Mouse (Mus musculus) stomach, embryonic 14.5 days (tissue): ENCODE data around the gene Rps6kl1. TPM values are rescaled to one million over a fixed set of nuclear protein-coding genes. Genes with fewer than 3 reads are reported as not detected.

Experiments
- ATAC-seq: fragments of 200-750 bp; cut with Nextera tagmentation; 2 replicates; pipeline ENCODE4 v1.8.0; 2017; ENCODE audit warnings: low read depth, moderate TSS enrichment; ENCODE audit not compliant: insufficient number of reproducible peaks, insufficient read depth, low FRiP score
- H3K27ac ChIP-seq: fragments of 300-500 bp; sonication (generic); 2 replicates; pipeline ENCODE4 v1.5.1; 2014; ENCODE audit warnings: mild to moderate bottlenecking, low read length, moderate library complexity, mixed read lengths
- H3K27me3 ChIP-seq: fragments of 300-500 bp; sonication (generic); 2 replicates; pipeline ENCODE4 v1.6.1; 2014; ENCODE audit warnings: low read length, control low read depth, mixed read lengths; ENCODE audit not compliant: control insufficient read depth, insufficient read depth
- H3K36me3 ChIP-seq: fragments of 300-500 bp; sonication (generic); 2 replicates; pipeline ENCODE4 v1.6.1; 2014; ENCODE audit warnings: mild to moderate bottlenecking, control low read depth, low read length, moderate library complexity, mixed read lengths; ENCODE audit not compliant: control insufficient read depth, insufficient read depth
- H3K4me1 ChIP-seq: fragments of 300-500 bp; sonication (generic); 2 replicates; pipeline ENCODE4 v1.6.1; 2014; ENCODE audit warnings: low read length, control low read depth, mixed read lengths; ENCODE audit not compliant: control insufficient read depth, insufficient read depth
- H3K4me2 ChIP-seq: fragments of 300-500 bp; sonication (generic); replicated peaks from 2 replicates; pipeline ENCODE4 v1.6.1; 2014; ENCODE audit warnings: low read depth, low read length, control low read depth
- H3K4me3 ChIP-seq: fragments of 300-500 bp; sonication (generic); 2 replicates; pipeline ENCODE4 v1.5.1; 2014; ENCODE audit warnings: low read depth, low read length, control low read depth
- H3K9ac ChIP-seq: fragments of 300-500 bp; sonication (generic); replicated peaks from 2 replicates; pipeline ENCODE4 v1.6.1; 2014; ENCODE audit warnings: low read depth, mild to moderate bottlenecking, control low read depth, low read length, moderate library complexity, mixed read lengths
- H3K9me3 ChIP-seq: fragments of 300-500 bp; sonication (generic); 2 replicates; pipeline ENCODE4 v1.6.1; 2016; ENCODE audit warnings: low read depth, low read length, control low read depth; ENCODE audit not compliant: control insufficient read depth
- WGBS: fragments of 180-500 bp; shearing (Covaris S2); extraction: QIAGEN DNeasy Blood & Tissue Kit; methylation state at CpG from one replicate; pipeline ENCODE4 v1.1.7; 2014; 5-methylcytosine and 5-hydroxymethylcytosine counted together
- polyA plus RNA-seq: library from polyadenylated mRNA; unstranded; fragments of >200 nt; fragmentation: Nextera tagmentation; extraction: Ambion mirVana; gene quantifications from 2 replicates; pipeline ENCODE4 v1.2.1, GENCODE M21; 2014

Gene Rps6kl1
- polyA plus RNA-seq, 1 experiment from 2014 or later = 1.8 TPM

DNA sequence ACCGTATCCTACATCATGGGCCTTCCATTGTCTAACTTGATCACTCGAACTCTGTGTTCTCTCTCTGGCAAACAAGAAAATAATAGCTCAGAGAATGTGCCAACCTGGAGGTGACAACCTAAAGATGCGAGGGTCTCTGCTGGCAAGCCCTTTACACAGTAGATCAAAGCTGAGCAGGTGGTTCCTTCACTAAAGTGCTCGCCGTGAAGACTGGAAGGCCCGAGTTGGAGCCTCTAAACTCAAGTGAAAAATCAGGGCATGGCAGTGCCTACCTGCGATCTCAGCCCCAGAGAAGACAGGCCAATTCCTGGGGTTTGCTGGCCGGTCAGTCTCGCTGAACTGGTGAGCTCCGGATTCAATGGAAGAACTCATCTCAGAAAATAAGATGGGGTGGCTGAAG lies 42.1 kb upstream of the Rps6kl1 start:
- no peak overlapping the region for H3K4me3 ChIP-seq
- no peaks in the 10 kb centered on the region for H3K36me3 ChIP-seq
- no peak overlapping the region for H3K4me2 ChIP-seq
- no peaks in the 10 kb centered on the region for H3K9me3 ChIP-seq
- no peak for ATAC-seq
- no peak overlapping the region for H3K27ac ChIP-seq
- peaks cover 37% of the 10 kb centered on the region; the same call in 1 of the 2 replicates for H3K4me1 ChIP-seq
- WGBS = 82% methylated on average over 10 of the region's 10 CpGs
- H3K27me3 ChIP-seq = no peaks in the 10 kb centered on the region
- H3K9ac ChIP-seq = no peak overlapping the region

GRCm38 (mm10) chr12:85192461-85193108 lies 41.5 kb upstream of the Rps6kl1 start:
- Histone ChIP-seq H3K36me3 (no peaks in the 10 kb centered on the region), H3K27me3 (no peaks in the 10 kb centered on the region), H3K9me3 (no peaks in the 10 kb centered on the region), H3K4me2 (no peak overlapping the region), H3K4me1 (peaks cover 31% of the 10 kb centered on the region; the same call in 1 of the 2 replicates), H3K9ac (no peak overlapping the region), H3K27ac (no peak overlapping the region), H3K4me3 (no peak overlapping the region)
- ATAC-seq = peak; percentile 54
- WGBS = 26% methylated on average over 19 of the region's 19 CpGs

DNA sequence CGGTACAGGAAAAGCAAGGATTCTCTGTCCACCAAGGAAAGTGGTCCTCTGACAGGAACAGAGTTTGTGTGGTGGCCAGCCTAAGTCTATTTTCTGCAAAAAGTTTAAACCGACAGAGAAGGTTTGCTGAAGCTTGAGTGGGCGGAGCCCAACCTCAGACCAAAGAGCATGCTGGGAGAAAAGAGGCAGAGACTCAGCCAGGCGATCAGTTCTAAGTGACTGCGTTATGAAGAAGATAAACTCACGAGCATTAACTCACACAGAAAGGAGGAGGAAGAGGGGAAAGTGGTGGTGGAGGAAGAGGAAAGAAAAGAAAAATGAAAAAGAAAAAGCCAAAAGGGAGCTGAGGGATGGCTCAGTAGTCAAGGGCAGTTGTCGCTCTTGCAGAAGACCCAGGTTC lies 39.2 kb upstream of the Rps6kl1 start:
- H3K27ac ChIP-seq = no peak overlapping the region
- H3K36me3 ChIP-seq = no peaks in the 10 kb centered on the region
- H3K4me3 ChIP-seq = no peak overlapping the region
- 73% methylated on average over 7 of the region's 7 CpGs for WGBS
- H3K9ac ChIP-seq = no peak overlapping the region
- no peaks in the 10 kb centered on the region for H3K27me3 ChIP-seq
- H3K4me1 ChIP-seq = peaks cover 34% of the 10 kb centered on the region; the same call in 1 of the 2 replicates
- no peak overlapping the region for H3K4me2 ChIP-seq
- ATAC-seq = no peak
- no peaks in the 10 kb centered on the region for H3K9me3 ChIP-seq

DNA sequence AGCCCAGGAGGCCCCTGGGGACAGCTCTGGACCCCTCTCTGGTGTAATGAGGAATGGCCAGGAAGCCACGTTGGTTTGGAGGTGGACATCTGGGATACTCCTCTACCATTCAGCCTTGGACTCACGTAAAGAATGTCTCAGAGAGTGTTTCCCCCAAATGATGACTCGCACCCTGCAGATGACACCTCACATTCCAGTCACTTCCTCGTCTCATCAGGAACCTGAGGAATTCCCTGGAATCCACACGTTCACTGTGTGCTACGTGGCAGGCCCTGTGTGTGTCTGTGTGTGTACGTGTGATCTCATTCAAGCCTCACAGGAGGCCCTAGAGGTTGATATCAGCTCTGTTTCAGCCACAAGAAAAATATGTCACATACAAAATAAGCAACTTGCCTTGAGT lies 35.3 kb upstream of the Rps6kl1 start:
- no peaks in the 10 kb centered on the region for H3K36me3 ChIP-seq
- no peak overlapping the region for H3K9ac ChIP-seq
- no peak overlapping the region; the same call in 1 of the 2 replicates for H3K27ac ChIP-seq
- H3K4me1 ChIP-seq = peaks cover 19% of the 10 kb centered on the region; the same call in 1 of the 2 replicates
- H3K9me3 ChIP-seq = no peaks in the 10 kb centered on the region
- H3K4me3 ChIP-seq = no peak overlapping the region
- ATAC-seq = no peak
- no peaks in the 10 kb centered on the region for H3K27me3 ChIP-seq
- no peak overlapping the region for H3K4me2 ChIP-seq
- 60% methylated on average over 7 of the region's 7 CpGs for WGBS

DNA sequence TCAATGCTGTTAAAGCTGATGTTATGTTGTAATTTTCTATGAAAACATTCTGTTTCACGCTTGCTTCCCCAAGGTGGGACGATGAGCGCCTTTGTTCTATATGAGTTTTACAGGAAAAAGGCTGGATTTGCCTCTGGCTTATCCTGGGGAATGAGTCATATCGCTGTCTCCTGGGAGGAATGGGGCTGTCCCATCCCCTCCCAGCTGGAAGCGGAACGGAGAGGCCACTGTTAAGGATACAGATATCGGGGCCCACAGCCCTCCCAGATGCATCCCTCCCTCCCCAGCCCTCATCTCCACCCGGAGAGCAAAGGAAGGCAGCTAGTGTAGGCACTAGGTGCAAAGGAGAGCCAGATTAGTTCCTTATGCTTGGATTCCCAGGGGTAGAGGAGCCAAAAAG lies 34.7 kb upstream of the Rps6kl1 start:
- no peak overlapping the region; the same call in 1 of the 2 replicates for H3K27ac ChIP-seq
- WGBS = 39% methylated on average over 8 of the region's 8 CpGs
- no peaks in the 10 kb centered on the region for H3K27me3 ChIP-seq
- H3K9me3 ChIP-seq = no peaks in the 10 kb centered on the region
- H3K4me3 ChIP-seq = no peak overlapping the region
- no peak overlapping the region for H3K9ac ChIP-seq
- no peak for ATAC-seq
- H3K36me3 ChIP-seq = no peaks in the 10 kb centered on the region
- peaks cover 19% of the 10 kb centered on the region; the same call in 1 of the 2 replicates for H3K4me1 ChIP-seq
- no peak overlapping the region for H3K4me2 ChIP-seq

GRCm38 (mm10) chr12:85184118-85184517 lies 33.1 kb upstream of the Rps6kl1 start:
- no peaks in the 10 kb centered on the region for H3K36me3 ChIP-seq
- no peak overlapping the region for H3K9ac ChIP-seq
- ATAC-seq = no peak
- 61% methylated on average over 5 of the region's 5 CpGs for WGBS
- no peak overlapping the region for H3K4me2 ChIP-seq
- no peaks in the 10 kb centered on the region for H3K27me3 ChIP-seq
- peaks cover 19% of the 10 kb centered on the region; the same call in 1 of the 2 replicates for H3K4me1 ChIP-seq
- no peak overlapping the region for H3K4me3 ChIP-seq
- H3K9me3 ChIP-seq = no peaks in the 10 kb centered on the region
- no peak overlapping the region for H3K27ac ChIP-seq

GRCm38 (mm10) chr12:85182898-85183297 lies 31.8 kb upstream of the Rps6kl1 start:
- no peak for ATAC-seq
- H3K4me2 ChIP-seq = no peak overlapping the region
- WGBS = 74% methylated on average over 5 of the region's 5 CpGs
- no peaks in the 10 kb centered on the region for H3K27me3 ChIP-seq
- H3K9ac ChIP-seq = no peak overlapping the region
- H3K9me3 ChIP-seq = no peaks in the 10 kb centered on the region
- H3K4me1 ChIP-seq = peaks cover 19% of the 10 kb centered on the region; the same call in 1 of the 2 replicates
- no peaks in the 10 kb centered on the region for H3K36me3 ChIP-seq
- H3K27ac ChIP-seq = no peak overlapping the region
- no peak overlapping the region for H3K4me3 ChIP-seq

DNA sequence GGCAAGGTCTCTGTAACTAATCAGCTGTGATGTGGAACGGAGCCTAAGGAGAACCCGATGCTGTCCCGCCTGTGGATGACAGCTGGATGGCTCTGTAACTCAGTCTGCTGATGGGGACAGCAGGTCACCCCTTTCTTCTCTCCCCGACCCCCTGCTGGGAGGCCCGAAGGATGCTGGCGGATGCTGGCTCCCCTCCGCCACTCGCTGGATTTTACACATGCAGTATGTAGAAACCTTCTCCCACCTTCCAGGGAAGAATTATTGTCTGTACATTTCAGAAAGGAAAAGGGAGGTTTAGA lies 31.2 kb upstream of the Rps6kl1 start:
- Histone ChIP-seq H3K27ac (no peak overlapping the region), H3K9me3 (no peaks in the 10 kb centered on the region), H3K4me3 (no peak overlapping the region), H3K4me2 (no peak overlapping the region), H3K4me1 (peaks cover 19% of the 10 kb centered on the region; the same call in 1 of the 2 replicates), H3K9ac (no peak overlapping the region), H3K36me3 (no peaks in the 10 kb centered on the region), H3K27me3 (no peaks in the 10 kb centered on the region)
- no peak for ATAC-seq
- 13% methylated on average over 8 of the region's 8 CpGs for WGBS
